Mouse (Mus musculus) cerebellum, adult 11-12 months (tissue): ENCODE data around the gene Tmppe.
A peak's percentile ranks its signal among the peaks of the same experiment; 100 is the strongest.
"Not testable (repeated sequence)": the region's sequence is repeated elsewhere in the genome, so short reads cannot be mapped to it uniquely, and the experiment has no call there.

Experiments used
- DNase-seq: peaks from one replicate; pipeline ENCODE4 v3.0.0; 2022

Gene Tmppe

GRCm38 (mm10) chr9:114400949-114401684 is at the start of gene Tmppe, which contains the start of gene Glb1:
Gene Tmppe (plus strand): TSS chr9:114401105.
Gene Glb1 (plus strand): TSS chr9:114401076.
- DNase-seq = peak; percentile 70

- peak; percentile 42 for DNase-seq
These were observed 33.0 kb upstream of the Tmppe start for GRCm38 (mm10) chr9:114367783-114368470.

DNA sequence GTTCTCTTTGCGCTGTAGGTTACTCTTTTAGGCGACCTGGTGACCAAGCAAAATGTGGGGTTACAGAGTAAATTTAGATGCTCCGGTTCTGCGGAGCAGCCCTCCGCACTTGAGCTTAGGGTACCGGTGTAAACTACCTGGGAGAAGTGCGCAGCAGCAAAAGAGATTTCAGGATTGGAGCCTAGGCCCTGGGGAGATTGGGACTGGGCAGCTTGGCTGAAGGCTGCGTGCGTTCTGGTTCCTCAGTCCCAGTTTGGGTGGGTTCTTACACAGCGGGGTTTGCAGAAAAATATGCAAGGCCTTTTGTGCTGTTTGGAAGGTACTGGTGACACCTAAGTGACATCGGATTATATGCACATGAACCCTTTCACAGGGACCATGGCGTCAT is 32.4 kb upstream of the Tmppe start:
- no peak for DNase-seq

DNA sequence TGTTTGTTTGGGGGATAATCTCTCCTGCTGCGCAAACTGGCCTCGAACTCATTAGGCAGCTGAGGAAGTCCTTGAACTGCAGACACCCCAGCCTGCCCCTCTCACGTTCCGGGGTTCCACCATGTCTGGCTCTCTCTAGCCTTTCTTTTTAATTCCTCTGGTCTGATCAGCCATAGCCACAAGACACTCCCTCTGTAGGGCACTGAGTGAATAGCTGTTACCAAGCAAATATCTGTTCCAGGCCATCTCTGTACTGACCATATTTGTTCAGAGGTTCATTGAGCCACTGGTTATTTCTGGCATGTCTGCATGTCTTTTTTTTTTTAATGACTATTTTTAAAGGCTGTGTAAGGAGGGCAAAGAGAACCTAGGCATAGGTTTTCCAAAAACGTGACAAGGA is 31.5 kb upstream of the Tmppe start:
- not testable (repeated sequence) for DNase-seq

DNA sequence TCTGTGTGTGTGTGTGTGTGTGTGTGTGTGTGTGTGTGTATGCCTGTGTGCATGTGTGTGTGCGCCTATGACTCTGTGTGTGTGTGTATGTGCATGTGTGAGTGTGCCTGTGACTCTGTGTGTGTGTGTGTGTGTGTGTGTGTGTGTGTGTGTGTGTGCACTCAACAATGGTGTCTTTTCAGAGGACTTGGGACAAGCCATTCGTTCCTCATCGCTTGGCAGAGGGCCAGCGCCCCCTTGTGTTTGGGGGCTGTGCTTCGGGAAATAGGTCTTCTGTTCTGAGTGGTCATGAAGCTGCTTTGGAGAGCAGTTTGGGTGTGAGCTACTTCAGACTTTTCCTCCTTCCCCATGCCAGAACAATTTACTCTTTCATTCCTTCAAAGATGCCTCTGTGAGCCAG is 29.2 kb upstream of the Tmppe start:
- not testable (repeated sequence) for DNase-seq

DNA sequence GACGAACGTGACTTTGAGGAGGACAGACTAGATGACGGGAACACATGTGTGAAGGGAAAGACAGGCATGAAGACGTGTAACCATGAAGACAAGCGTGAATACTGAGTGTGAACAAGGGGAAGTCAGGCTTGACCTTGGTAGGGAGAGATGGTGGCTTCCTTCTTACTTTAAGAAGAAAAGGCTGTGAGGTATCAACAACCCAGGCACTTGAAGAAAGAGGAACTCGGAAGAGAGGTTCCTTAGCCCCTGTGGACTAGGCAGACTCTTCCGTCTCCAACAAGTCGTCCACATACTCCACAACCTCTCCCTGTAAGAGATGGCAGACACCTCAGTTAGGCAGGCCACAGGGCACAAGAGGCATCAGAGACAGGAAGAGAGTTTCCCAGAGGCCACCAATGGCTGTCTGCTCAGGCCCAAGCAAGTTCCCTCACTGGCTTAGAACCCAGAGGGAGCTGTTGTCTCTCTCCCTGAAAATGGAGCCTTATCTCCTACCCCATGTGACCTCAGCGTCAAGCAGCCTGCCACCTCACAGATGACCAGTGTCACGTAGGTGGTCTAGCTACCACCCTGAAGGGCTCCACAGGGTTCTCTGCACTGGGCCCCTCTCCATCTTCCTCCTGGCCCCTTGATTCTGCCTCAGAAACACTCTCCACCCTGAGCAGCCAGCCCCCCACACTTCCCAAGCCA is 25.5 kb upstream of the Tmppe start:
- DNase-seq = no peak

DNA sequence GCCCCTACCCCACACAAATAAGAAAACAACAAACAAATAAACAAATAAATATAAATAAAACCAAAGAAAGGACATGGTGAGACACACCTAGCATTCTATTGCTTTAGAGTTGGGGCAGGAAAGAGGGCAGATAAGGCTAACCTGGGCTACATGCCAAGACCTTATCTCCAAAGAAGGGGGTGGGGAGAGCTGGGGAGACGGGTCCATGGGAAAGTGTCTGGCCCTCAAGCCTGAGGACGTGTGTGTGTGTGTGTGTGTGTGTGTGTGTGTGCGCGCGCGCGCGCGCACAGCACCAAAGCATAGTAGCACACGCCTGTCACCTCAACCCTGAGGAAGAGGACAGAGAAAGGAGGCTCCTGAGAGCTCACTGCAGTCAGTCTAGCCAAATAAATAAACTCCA is 23.7 kb upstream of the Tmppe start:
- DNase-seq = no peak

GRCm38 (mm10) chr9:114379871-114380270 is 21.0 kb upstream of the Tmppe start:
- DNase-seq = no peak

GRCm38 (mm10) chr9:114380881-114381733 is 19.8 kb upstream of the Tmppe start:
- no peak for DNase-seq

DNA sequence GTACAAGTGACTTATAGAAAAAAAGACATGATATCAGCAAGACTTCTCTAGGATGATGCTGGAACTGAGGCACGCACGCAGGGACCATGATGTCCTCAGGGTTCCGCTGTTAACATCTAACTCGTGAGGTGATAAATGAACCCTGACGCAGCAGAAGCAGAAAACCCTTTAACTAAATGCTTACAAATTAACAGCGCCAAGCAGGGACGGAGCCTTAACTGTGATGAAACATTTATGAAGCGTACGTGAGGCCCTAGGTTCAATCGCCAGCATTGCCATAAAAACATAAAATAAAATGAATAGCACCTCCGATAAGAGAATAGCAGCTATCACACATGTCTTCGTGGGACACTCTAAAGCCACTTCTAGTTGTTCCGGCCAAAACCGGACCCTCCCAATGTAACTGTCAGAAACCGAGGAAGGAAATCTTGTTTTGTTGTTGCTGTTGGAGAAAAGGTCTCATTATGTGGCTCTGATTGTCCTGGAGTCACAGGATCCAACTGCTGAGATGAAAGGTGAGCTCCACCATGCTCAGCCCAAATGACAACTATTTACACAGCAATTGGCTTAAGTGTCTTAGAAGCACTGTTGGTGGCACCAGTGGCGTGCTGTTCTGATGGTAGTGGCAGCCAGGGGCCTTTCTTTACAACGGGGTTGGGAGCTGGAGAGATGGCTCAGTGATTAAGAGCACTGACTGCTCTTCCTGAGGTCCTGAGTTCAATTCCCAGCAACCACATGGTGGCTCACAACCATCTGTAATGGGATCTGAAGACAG is 17.8 kb upstream of the Tmppe start:
- DNase-seq = no peak

- DNase-seq = no peak
These were observed 16.2 kb upstream of the Tmppe start for GRCm38 (mm10) chr9:114384691-114385090.

GRCm38 (mm10) chr9:114385160-114385559 is 15.7 kb upstream of the Tmppe start:
- no peak for DNase-seq

- no peak for DNase-seq
These were observed 13.8 kb upstream of the Tmppe start for GRCm38 (mm10) chr9:114387086-114387485.

DNA sequence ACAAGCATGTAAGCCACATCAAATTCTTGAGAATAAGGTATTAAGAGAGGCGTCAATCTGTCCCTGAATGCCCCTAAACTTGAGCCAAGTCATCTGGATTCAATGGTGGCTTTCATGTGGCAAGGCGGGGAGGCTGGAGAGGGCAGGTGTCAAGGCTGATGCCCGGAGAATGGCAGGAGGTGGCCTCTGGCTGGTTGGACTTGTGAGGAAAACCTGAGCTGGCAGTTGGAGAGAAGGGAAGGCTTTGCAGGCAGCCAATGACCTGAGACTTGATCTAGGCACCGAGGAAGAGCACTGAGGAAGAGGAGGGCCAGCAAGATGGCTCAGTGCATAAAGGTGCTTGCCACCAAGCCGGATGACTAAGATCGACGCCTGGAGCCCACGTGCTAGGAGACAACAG is 12.6 kb upstream of the Tmppe start:
- no peak for DNase-seq

DNA sequence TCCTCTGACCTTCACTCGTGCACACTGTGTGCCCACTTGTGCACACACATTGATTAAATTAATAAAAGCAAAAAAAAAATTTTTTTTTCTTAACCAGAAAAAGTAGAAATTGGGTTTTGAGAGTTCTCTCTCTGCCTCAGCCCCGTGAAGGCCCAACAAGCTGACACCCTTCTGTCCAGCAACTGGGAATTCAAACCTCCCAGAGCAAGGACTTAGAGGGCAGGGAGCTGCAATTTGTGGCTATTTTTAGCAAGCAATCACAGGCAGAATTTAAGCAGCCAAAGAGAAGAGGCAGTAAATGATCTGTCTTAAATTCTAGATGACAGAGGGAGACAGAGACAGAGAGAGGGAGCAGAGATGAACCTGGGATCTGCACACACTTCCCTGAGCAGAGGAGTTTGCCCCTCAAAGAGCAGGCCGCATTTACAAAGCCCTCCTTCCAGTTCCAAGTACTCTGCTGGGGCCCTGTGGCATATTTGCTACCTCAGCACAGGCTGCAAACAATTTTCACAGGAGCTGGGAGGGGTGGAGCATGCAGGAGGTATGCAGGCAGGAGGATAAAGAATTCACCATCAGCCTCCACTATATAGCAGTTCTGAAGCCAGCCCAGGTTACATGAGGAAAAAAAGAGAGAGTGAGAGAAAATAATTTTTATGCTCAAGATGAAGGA is 12.1 kb upstream of the Tmppe start:
- no peak for DNase-seq

DNA sequence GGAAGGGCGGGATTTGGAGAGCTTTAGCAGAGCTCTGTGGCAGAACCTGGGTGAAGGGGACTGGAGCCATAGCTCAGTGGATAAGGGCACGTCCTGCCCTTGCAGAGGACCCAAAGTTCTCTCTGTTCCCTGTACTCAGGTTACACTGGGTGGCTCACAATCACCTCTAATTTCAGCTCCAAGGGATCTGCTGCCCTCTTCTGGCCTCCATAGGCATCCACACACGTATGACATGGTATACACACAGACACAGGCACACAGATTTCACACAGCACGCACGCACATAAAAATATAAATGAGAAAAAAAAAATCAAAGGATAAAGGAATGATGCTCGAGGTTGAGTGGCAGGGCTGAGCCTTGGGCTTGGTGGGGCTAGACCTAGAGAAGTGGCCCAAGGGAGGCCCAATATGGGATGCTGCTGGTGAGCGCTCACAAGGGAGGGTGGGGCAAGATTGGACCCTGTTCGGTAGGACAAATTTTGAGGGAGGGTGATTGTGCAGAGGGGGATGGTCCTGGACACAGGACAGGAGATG is 11.5 kb upstream of the Tmppe start:
- DNase-seq = no peak

DNA sequence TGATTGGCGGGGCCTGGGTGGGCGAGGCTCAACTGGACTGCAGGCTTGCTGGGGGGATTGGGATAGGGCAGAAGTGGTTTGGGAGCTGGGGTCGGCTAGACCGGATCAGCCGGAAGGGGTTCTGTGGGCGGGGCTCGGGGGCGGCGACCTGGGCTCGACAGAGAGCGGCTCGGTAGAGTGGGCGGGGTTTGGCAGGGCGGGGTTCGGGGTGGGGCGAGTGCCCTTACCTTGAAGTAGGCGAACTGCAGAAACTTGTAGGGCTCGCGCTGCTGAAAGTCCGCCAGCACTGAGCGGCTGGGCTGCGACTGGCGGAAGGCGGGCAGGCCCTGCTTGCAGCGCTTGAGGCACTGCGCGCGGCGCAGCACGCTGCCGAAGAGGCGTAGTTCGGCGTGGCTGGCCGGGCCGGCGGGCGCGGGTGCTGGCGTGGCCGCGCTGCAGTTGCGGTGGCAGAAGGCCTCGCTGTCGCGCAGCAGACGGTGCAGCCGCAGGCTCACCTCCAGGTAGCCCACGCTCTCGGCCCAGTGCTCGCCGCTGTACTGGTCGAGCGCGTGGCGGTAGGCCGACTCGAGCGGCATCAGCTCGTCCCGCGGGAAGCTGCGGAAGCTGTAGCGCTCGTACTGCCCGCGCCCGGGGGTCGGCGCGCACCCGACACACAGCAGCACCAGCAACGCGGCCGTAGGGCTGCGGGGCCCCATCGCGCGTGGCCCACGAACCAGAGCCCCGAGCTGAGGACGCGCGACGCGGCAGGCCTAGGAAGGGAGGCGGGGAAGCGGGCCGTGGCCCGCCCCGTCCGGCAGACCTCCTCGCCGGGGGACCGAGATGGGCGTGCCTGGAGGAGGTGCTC is 10.8 kb upstream of the Tmppe start, which contains the start of gene Crtap:
Gene Crtap (minus strand): TSS at position 771 of the 844 bp plus-strand sequence.
- DNase-seq = peak; percentile 47

DNA sequence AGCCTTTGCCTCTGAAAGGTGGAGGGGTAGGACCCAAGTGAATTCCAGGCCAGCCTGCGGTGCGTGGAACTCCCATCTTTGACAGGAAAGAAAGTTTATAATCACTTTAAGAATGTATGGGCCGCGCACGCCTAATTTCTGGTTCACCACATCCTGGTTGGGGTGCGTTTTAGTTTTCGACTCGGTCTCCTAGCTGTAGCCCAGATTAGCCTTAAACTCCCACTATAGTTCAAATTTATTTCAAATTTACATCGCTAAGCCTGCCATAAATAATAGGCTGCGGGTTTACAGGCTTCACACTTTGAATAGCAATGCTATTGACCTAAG is 10.2 kb upstream of the Tmppe start:
- DNase-seq = no peak

DNA sequence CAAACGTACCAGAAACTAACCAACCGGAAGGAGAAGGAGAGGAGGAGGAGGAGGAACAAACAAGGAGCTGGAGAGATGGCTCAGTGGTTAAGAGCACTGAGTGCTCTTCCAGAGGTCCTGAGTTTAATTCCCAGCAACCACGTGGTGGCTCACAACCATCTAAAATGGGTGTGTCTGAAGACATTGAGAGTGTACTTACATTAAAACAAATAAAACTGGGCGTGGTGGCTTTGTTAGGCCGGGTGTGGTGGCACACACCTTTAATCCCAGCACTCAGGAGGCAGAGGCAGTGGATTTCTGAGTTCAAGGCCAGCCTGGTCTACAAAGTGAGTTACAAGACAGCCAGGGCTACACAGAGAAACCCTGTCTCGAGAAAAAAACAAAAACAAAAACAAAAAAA is 6.8 kb upstream of the Tmppe start:
- not testable (repeated sequence) for DNase-seq

GRCm38 (mm10) chr9:114394677-114395076 is 6.2 kb upstream of the Tmppe start:
- no peak for DNase-seq
